Mouse (Mus musculus): Measurements from ENCODE around the gene Dock1.

DNA sequence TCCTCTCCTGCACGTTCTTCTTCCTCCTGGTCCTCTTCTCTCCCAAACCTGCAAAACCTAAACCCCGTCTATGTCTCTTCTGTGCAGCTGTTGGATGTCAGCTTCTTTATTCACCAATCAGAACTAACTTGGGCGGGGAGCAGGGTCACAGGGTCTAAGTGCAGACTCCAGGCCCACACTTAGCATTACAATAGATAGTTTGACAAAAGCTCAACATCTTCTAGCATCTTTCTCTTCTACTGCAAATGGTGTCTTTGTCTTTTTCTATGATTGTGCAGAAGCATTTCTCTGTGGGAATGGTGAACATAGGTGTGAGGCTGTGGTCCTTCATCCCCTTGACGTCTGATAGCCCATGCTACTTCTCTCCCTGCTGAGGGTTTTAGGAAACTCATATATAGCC, 91.3 kb downstream of the Dock1 start:
- TF ChIP-seq USF1 (IDR thresholded peaks at IDR 0.05; ENCODE audit: low read depth, low read length) (no peak), POLR2A (IDR thresholded peaks at IDR 0.05; ENCODE audit: low read depth, low read length) (no peak)

Measured in CH12.LX (cell line).